Mouse (Mus musculus): ENCODE measurements around the gene Rfc4. TPM values are rescaled to one million over a fixed set of nuclear protein-coding genes. Genes with fewer than 3 reads are reported as not detected.
A peak's percentile ranks its signal among the peaks of the same experiment; 100 is the strongest.

Gene Rfc4
- polyA plus RNA-seq, 1 experiment: 18.9 TPM

GRCm38 (mm10) chr16:23107231-23107942 lies 20.1 kb downstream of the Rfc4 start, which contains the start of gene Eif4a2:
Eif4a2 (plus strand) TSS chr16:23107444.
- peak within 1 kb of the TSS; percentile 97 for H3K4me2 ChIP-seq (ENCODE audit: low read depth)
- H3K4me3 ChIP-seq: peak within 1 kb of the TSS; percentile 99
- H3K79me2 ChIP-seq (ENCODE audit: control insufficient read depth, insufficient read depth): peaks cover 46% of the 10 kb centered on the region
- H3K36me3 ChIP-seq (ENCODE audit: control insufficient read depth, insufficient read depth): peaks cover 39% of the 10 kb centered on the region
- no peaks in the 10 kb centered on the region for H3K27me3 ChIP-seq (ENCODE audit: control insufficient read depth, insufficient read depth, insufficient read length)
- no peak for TF ChIP-seq USF1 (IDR thresholded peaks at IDR 0.05; ENCODE audit: low read depth)
- peak; percentile 98 for TF ChIP-seq POLR2A (IDR thresholded peaks at IDR 0.05; ENCODE audit: insufficient read length, low read depth)
- peak; percentile 6 for TF ChIP-seq TCF3 (IDR thresholded peaks at IDR 0.05; ENCODE audit: insufficient read length, low read depth)
- TF ChIP-seq CEBPB (IDR thresholded peaks at IDR 0.05; ENCODE audit: insufficient read depth, poor library complexity, severe bottlenecking): no peak
- TF ChIP-seq POLR2AphosphoS2 (IDR thresholded peaks at IDR 0.05; ENCODE audit: insufficient read length, low read depth): peak; percentile 94
- TF ChIP-seq MYOG (IDR thresholded peaks at IDR 0.05; ENCODE audit: control insufficient read depth in 1 of 3, insufficient read depth in 1 of 3, insufficient read length in 2 of 3, low read depth in 2 of 3): peak in 1 of 3 experiments; percentile 56
- peak; percentile 8 for TF ChIP-seq E2F4 (IDR thresholded peaks at IDR 0.05; ENCODE audit: insufficient read depth)
- TF ChIP-seq SRF (IDR thresholded peaks at IDR 0.05; ENCODE audit: control insufficient read depth, insufficient read length, low read depth): no peak
- TF ChIP-seq MAX (IDR thresholded peaks at IDR 0.05; ENCODE audit: low read depth): peak; percentile 16
- peak in 1 of 3 experiments; percentile 44 for TF ChIP-seq MYOD1 (IDR thresholded peaks at IDR 0.05; ENCODE audit: control insufficient read depth in 1 of 3, insufficient read length in 2 of 3, low read depth in 2 of 3)
- no peak for TF ChIP-seq TCF12 (IDR thresholded peaks at IDR 0.05; ENCODE audit: insufficient read depth, poor library complexity, severe bottlenecking)
- peak within 1 kb of the TSS; percentile 80 for H3ac ChIP-seq (ENCODE audit: control insufficient read depth, insufficient read length)

GRCm38 (mm10) chr16:23106121-23106520 lies 21.4 kb downstream of the Rfc4 start:
- Histone ChIP-seq H3K27me3 (ENCODE audit: control insufficient read depth, insufficient read depth, insufficient read length) (no peaks in the 10 kb centered on the region), H3K36me3 (ENCODE audit: control insufficient read depth, insufficient read depth) (peaks cover 26% of the 10 kb centered on the region), H3K4me3 (no peak overlapping the region), H3ac (ENCODE audit: control insufficient read depth, insufficient read length) (no peak overlapping the region), H3K4me2 (ENCODE audit: low read depth) (no peak overlapping the region), H3K79me2 (ENCODE audit: control insufficient read depth, insufficient read depth) (peaks cover 35% of the 10 kb centered on the region)
- TF ChIP-seq TCF12 (IDR thresholded peaks at IDR 0.05; ENCODE audit: insufficient read depth, poor library complexity, severe bottlenecking): no peak
- no peak for TF ChIP-seq CEBPB (IDR thresholded peaks at IDR 0.05; ENCODE audit: insufficient read depth, poor library complexity, severe bottlenecking)
- no peak for TF ChIP-seq POLR2AphosphoS2 (IDR thresholded peaks at IDR 0.05; ENCODE audit: insufficient read length, low read depth)
- no peak for TF ChIP-seq MYOG (IDR thresholded peaks at IDR 0.05; ENCODE audit: control insufficient read depth in 1 of 3, insufficient read depth in 1 of 3, insufficient read length in 2 of 3, low read depth in 2 of 3)
- no peak for TF ChIP-seq E2F4 (IDR thresholded peaks at IDR 0.05; ENCODE audit: insufficient read depth)
- no peak for TF ChIP-seq USF1 (IDR thresholded peaks at IDR 0.05; ENCODE audit: low read depth)
- no peak for TF ChIP-seq MYOD1 (IDR thresholded peaks at IDR 0.05; ENCODE audit: control insufficient read depth in 1 of 3, insufficient read length in 2 of 3, low read depth in 2 of 3)

- H3ac ChIP-seq (ENCODE audit: control insufficient read depth, insufficient read length): no peak overlapping the region
- peaks cover 13% of the 10 kb centered on the region for H3K79me2 ChIP-seq (ENCODE audit: control insufficient read depth, insufficient read depth)
- no peaks in the 10 kb centered on the region for H3K27me3 ChIP-seq (ENCODE audit: control insufficient read depth, insufficient read depth, insufficient read length)
- no peak overlapping the region for H3K4me2 ChIP-seq (ENCODE audit: low read depth)
- no peak overlapping the region for H3K4me3 ChIP-seq
- TF ChIP-seq MYOG (IDR thresholded peaks at IDR 0.05; ENCODE audit: control insufficient read depth in 1 of 3, insufficient read depth in 1 of 3, insufficient read length in 2 of 3, low read depth in 2 of 3) (no peak), TCF3 (IDR thresholded peaks at IDR 0.05; ENCODE audit: insufficient read length, low read depth) (no peak), MYOD1 (IDR thresholded peaks at IDR 0.05; ENCODE audit: control insufficient read depth in 1 of 3, insufficient read length in 2 of 3, low read depth in 2 of 3) (no peak), CEBPB (IDR thresholded peaks at IDR 0.05; ENCODE audit: insufficient read depth, poor library complexity, severe bottlenecking) (no peak)
- H3K36me3 ChIP-seq (ENCODE audit: control insufficient read depth, insufficient read depth): peaks cover 3% of the 10 kb centered on the region
Observed at GRCm38 (mm10) chr16:23103841-23104240, 23.7 kb downstream of the Rfc4 start.

GRCm38 (mm10) chr16:23103038-23103745 lies 24.3 kb downstream of the Rfc4 start:
- H3K79me2 ChIP-seq (ENCODE audit: control insufficient read depth, insufficient read depth): peaks cover 6% of the 10 kb centered on the region
- no peak overlapping the region for H3K4me3 ChIP-seq
- no peak overlapping the region for H3ac ChIP-seq (ENCODE audit: control insufficient read depth, insufficient read length)
- H3K36me3 ChIP-seq (ENCODE audit: control insufficient read depth, insufficient read depth): no peaks in the 10 kb centered on the region
- H3K4me2 ChIP-seq (ENCODE audit: low read depth): no peak overlapping the region
- no peaks in the 10 kb centered on the region for H3K27me3 ChIP-seq (ENCODE audit: control insufficient read depth, insufficient read depth, insufficient read length)
- TF ChIP-seq TCF12 (IDR thresholded peaks at IDR 0.05; ENCODE audit: insufficient read depth, poor library complexity, severe bottlenecking) (no peak), REST (IDR thresholded peaks at IDR 0.05; ENCODE audit: insufficient read depth, insufficient read length) (no peak), TCF3 (IDR thresholded peaks at IDR 0.05; ENCODE audit: insufficient read length, low read depth) (no peak), MYOD1 (IDR thresholded peaks at IDR 0.05; ENCODE audit: control insufficient read depth in 1 of 3, insufficient read length in 2 of 3, low read depth in 2 of 3) (no peak), CEBPB (IDR thresholded peaks at IDR 0.05; ENCODE audit: insufficient read depth, poor library complexity, severe bottlenecking) (no peak), MAX (IDR thresholded peaks at IDR 0.05; ENCODE audit: low read depth) (no peak), E2F4 (IDR thresholded peaks at IDR 0.05; ENCODE audit: insufficient read depth) (no peak), POLR2AphosphoS2 (IDR thresholded peaks at IDR 0.05; ENCODE audit: insufficient read length, low read depth) (no peak), SRF (IDR thresholded peaks at IDR 0.05; ENCODE audit: control insufficient read depth, insufficient read length, low read depth) (no peak), MYOG (IDR thresholded peaks at IDR 0.05; ENCODE audit: control insufficient read depth in 1 of 3, insufficient read depth in 1 of 3, insufficient read length in 2 of 3, low read depth in 2 of 3) (no peak), POLR2A (IDR thresholded peaks at IDR 0.05; ENCODE audit: insufficient read length, low read depth) (no peak), USF1 (IDR thresholded peaks at IDR 0.05; ENCODE audit: low read depth) (no peak)

Measured in myocyte (in vitro differentiated cells).